Mouse (Mus musculus): Measurements from ENCODE around the gene Zbtb16.

- TF ChIP-seq CTCF (IDR thresholded peaks at IDR 0.05; ENCODE audit: insufficient read depth, low read depth, low read length), result no peak
- TF ChIP-seq POLR2A (IDR thresholded peaks at IDR 0.05; ENCODE audit: insufficient read depth, low read depth, low read length), result no peak
Measured at GRCm38 (mm10) chr9:48817399-48817793, 18.6 kb downstream of the Zbtb16 start.

Data from olfactory bulb, adult 2 months (tissue).